Mouse (Mus musculus): ENCODE measurements at regions not wholly inside any gene's neighbourhood (a gene's known extent, or its start where the extent isn't known, plus 50 kb on each side); places are given as distances from the start of the nearest gene placed in this dataset.

- no peak for TF ChIP-seq CTCF (IDR thresholded peaks at IDR 0.05; ENCODE audit: control insufficient read depth, insufficient read depth, low read length)
- no peak for TF ChIP-seq POLR2A (IDR thresholded peaks at IDR 0.05; ENCODE audit: borderline replicate concordance, control insufficient read depth, low read depth, low read length)
Observed at GRCm38 (mm10) chr14:47890251-47891198, 230.1 kb upstream of the Peli2 start.

Measured in bone marrow, adult 2 months (tissue).